Mouse (Mus musculus) small intestine, adult 2 months (tissue): ENCODE data around the gene Smo. TPM values are rescaled to one million over a fixed set of nuclear protein-coding genes. Genes with fewer than 3 reads are reported as not detected.

Experiments used
- H3K27ac ChIP-seq: fragments of 200-500 bp; 2 replicates; pipeline ENCODE4 v1.5.1; 2012; ENCODE audit warnings: low read depth, low read length, control low read depth, inconsistent platforms; ENCODE audit not compliant: insufficient read depth
- H3K27me3 ChIP-seq: fragments of 200-500 bp; 2 replicates; pipeline ENCODE4 v1.6.1; 2012; ENCODE audit warnings: mild to moderate bottlenecking, moderate library complexity, low read length, inconsistent platforms; ENCODE audit not compliant: control insufficient read depth, insufficient read depth
- H3K36me3 ChIP-seq: fragments of 200-500 bp; 2 replicates; pipeline ENCODE4 v1.6.1; 2012; ENCODE audit warnings: mild to moderate bottlenecking, low read length, control low read depth, inconsistent platforms; ENCODE audit not compliant: control insufficient read depth, insufficient read depth
- H3K4me1 ChIP-seq: fragments of 200-500 bp; 2 replicates; pipeline ENCODE4 v1.6.1; 2012; ENCODE audit warnings: low read length, inconsistent platforms, mixed read lengths; ENCODE audit not compliant: control insufficient read depth, insufficient read depth, insufficient read length
- H3K4me3 ChIP-seq: fragments of 200-500 bp; 2 replicates; pipeline ENCODE4 v1.5.1; 2012; ENCODE audit warnings: low read depth, mild to moderate bottlenecking, control low read depth, inconsistent platforms, low read length, moderate library complexity
- CTCF ChIP-seq: fragments of 200-500 bp; IDR thresholded peaks from 2 replicates; pipeline ENCODE4 v1.5.1; 2012; ENCODE audit warnings: low read depth, mild to moderate bottlenecking, control low read depth, inconsistent platforms, low read length, moderate library complexity, mixed read lengths; ENCODE audit not compliant: insufficient replicate concordance, insufficient read length; ENCODE audit errors: extremely low read depth
- POLR2A ChIP-seq: fragments of 200-500 bp; IDR thresholded peaks from 2 replicates; pipeline ENCODE4 v1.6.1; 2012; ENCODE audit warnings: low read depth, mild to moderate bottlenecking, control low read depth, inconsistent platforms, low read length, moderate library complexity
- WGBS: fragments of 180-500 bp; shearing (Covaris S2); methylation state at CpG from one replicate; pipeline ENCODE4 v1.1.7; 2018; 5-methylcytosine and 5-hydroxymethylcytosine counted together
- polyA plus RNA-seq: library from polyadenylated mRNA; depleted of rRNA; stranded (reverse); fragments of >200 nt; gene quantifications from 2 replicates; pipeline ENCODE4 v1.2.3, GENCODE M21; 2012

Smo gene
- polyA plus RNA-seq, 1 experiment = 11.9 TPM

DNA sequence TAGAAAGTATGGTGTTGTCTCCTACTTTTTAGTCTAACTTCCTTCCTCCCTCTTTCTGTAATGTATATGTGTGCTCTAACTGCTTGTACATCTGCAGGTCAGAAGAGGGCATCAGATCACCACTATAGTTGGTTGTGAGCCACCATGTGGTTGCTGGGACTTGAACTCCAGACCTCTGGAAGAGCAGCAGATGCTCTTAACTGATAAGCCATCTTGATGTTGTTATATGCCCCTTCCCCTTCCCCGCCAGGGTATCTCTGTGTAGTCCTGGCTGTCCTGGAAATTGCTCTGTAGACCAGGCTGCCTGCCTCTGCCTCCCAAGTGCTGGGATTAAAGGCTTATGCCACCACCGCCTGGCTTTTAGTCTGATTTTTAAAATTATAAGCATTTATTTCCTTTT, 31.6 kb downstream of the Smo start:
- TF ChIP-seq CTCF (no peak; the same call in 1 of the 2 replicates), POLR2A (no peak)
- 93% methylated on average over 2 of the region's 2 CpGs for WGBS
- Histone ChIP-seq H3K27ac (no peak overlapping the region), H3K36me3 (no peaks in the 10 kb centered on the region), H3K4me3 (no peak overlapping the region), H3K4me1 (peaks cover 6% of the 10 kb centered on the region; the same call in 1 of the 2 replicates), H3K27me3 (no peaks in the 10 kb centered on the region)

DNA sequence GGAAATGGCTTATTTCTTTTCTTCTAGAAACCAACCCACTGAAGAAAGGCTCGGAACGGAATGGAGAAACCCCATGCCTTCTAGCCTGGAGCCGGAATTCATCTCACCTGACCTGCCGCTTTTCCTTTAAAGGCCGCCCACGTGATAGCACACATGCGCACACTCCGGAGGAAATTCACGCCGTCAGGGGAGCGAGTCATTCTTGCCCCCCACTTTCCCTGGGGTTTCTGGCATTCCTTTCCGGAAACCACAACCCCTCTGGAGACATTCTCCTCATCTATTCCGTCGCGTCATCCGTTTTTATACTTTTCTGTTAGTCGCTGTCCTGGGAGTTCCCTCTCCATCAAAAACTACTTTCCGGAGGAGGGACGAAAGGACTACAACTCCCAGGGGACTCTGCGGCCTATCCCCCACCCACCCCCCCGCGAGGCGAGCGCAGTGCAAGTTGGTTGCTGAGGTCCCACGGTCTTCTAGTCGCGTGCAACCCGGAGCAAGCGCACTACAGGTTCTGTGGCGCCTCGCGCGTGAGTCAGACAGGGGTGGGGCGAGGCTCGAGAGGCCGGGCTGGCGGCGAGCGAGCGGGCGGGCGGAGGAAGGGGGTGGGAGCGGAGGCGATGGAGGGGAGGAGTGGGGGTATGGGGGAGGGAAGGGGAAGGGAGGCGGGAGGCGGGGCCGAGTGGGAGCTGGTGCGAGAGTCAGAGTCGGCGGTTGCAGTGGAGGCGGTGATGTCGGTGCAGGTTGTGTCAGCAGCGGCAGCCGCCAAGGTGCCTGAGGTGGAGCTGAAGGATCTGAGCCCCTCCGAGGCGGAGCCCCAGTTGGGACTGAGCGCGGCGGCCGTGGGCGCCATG, 32.7 kb downstream of the Smo start, which contains the start of gene Ahcyl2:
Gene Ahcyl2, plus strand, starts transcription at position 199 of the 848 bp plus-strand sequence.
- Histone ChIP-seq H3K27ac (peak within 1 kb of the TSS; percentile 82), H3K36me3 (no peaks in the 10 kb centered on the region), H3K4me3 (peak within 1 kb of the TSS; percentile 85), H3K4me1 (peaks cover 6% of the 10 kb centered on the region; the same call in 1 of the 2 replicates), H3K27me3 (no peaks in the 10 kb centered on the region)
- WGBS = under 1% methylated on average over 60 of the region's 61 CpGs
- TF ChIP-seq CTCF (no peak), POLR2A (peak; percentile 98)

DNA sequence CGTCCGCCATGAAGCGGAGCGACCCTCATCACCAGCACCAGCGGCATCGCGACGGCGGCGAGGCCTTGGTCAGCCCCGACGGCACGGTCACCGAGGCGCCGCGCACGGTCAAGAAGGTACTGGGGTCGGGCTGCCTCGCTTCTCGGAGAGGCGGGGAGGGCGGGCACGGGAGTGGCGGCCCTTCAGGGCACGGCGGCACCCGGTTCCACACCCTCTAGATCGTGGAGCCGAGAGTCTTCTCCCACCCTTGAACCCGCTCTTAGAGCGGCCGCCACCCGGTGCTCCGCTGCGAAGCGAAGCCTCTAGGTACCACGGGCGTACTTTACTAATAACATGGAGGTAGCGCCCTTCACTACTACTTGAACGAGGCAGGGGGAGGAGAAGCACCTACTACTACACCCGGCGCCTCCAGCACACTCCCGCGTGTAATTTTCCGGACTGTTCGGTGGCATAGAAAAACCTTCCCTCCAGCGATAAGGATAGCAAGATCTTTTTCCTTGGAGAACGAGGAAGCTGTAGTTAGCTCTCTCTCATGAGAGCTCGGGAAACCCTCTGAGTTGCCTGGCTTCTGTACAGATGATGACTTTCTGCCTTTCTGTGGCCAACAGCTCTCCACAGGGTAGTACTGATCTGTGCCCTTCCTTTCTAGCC, 33.6 kb downstream of the Smo start:
- TF ChIP-seq CTCF (no peak), POLR2A (no peak)
- peaks cover 9% of the 10 kb centered on the region for H3K4me1 ChIP-seq
- H3K4me3 ChIP-seq = peak overlapping the region; percentile 85
- H3K36me3 ChIP-seq = no peaks in the 10 kb centered on the region
- WGBS = under 1% methylated on average over 49 of the region's 50 CpGs
- no peaks in the 10 kb centered on the region for H3K27me3 ChIP-seq
- H3K27ac ChIP-seq = peak overlapping the region; percentile 82

DNA sequence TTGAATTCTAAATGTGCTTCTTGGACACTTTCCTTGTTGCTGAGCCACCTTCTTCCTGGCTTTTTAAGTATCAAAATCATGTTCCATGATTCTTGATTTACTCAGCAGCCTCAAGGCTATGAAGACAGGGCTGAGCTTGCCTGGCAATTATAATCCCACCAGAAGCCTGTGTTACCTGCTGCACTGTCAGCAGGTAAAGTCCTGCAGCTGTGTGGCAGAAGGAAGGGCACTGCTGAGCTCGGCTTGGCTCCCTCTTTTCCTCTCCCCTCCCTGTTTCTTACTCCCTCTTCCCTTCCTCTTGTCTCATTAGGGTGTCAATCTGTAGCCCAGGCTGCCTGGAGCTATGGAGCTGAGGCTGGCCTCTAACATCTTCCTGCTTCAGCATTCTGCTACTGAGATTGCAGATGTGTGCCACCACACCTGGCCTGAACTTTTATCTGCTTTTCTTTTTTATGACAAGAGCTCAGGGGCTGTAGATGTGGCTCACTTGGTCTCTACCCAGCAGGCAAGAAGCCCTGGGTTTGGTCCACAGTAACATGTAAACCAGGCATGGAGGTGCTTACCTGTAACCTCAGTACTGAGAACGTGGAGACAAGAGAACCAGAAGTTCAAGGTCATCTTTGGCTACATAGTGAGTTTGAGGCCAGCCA, 35.5 kb downstream of the Smo start:
- TF ChIP-seq CTCF = no peak
- no peak for TF ChIP-seq POLR2A
- Histone ChIP-seq H3K36me3 (no peaks in the 10 kb centered on the region; the same call in 1 of the 2 replicates), H3K27me3 (no peaks in the 10 kb centered on the region), H3K4me1 (peaks cover 13% of the 10 kb centered on the region), H3K4me3 (peak overlapping the region; percentile 31), H3K27ac (peak overlapping the region; percentile 54)
- WGBS = 28% methylated on average over 2 of the region's 2 CpGs

DNA sequence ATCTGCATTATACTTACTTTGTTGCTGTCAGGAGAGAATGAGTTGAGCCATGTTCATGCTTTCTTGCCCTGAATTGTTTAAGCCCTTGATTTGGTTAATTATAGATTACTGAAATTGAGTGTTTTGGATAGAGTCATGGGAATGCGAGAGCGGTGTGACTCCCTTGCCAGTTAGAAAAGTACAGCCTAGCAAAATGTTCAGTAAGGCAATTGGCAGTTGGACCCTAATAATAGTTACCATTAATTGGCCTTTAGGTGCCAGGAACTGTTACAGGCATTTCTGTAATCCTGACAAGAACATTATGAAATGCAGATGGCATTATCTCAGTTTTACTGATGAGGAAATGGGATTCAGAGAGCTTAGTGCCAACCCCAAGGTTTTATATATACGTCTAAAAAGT, 36.9 kb downstream of the Smo start:
- Histone ChIP-seq H3K36me3 (no peaks in the 10 kb centered on the region; the same call in 1 of the 2 replicates), H3K4me1 (peaks cover 17% of the 10 kb centered on the region), H3K27me3 (no peaks in the 10 kb centered on the region), H3K4me3 (no peak overlapping the region), H3K27ac (peak overlapping the region; percentile 77; the same call in 1 of the 2 replicates)
- TF ChIP-seq CTCF = no peak
- TF ChIP-seq POLR2A = no peak
- 52% methylated on average over 3 of the region's 3 CpGs for WGBS

DNA sequence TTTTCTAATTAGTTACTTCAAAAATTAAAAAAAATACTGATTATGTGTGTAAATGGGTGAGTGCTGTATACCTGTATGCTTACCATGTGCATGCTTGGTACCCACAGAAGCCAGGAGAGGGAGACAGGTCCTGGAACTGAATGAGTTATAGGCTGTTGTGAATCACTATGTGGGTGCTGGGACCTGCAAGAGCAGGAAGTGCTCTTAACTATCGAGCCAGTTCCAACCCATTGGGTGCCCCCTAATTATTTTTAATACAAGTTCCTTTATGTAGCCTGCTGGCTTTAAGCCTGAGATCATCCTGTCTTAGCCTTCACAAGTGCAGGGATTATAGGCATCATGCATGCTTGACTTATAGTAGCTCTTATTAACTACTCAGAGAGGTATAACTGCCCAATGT, 38.9 kb downstream of the Smo start:
- H3K4me3 ChIP-seq = no peak overlapping the region
- TF ChIP-seq POLR2A (no peak), CTCF (no peak)
- no peak overlapping the region for H3K27ac ChIP-seq
- no peaks in the 10 kb centered on the region; the same call in 1 of the 2 replicates for H3K36me3 ChIP-seq
- WGBS = 70% methylated on average over 1 of the region's 1 CpGs
- H3K4me1 ChIP-seq = peaks cover 18% of the 10 kb centered on the region
- H3K27me3 ChIP-seq = no peaks in the 10 kb centered on the region

DNA sequence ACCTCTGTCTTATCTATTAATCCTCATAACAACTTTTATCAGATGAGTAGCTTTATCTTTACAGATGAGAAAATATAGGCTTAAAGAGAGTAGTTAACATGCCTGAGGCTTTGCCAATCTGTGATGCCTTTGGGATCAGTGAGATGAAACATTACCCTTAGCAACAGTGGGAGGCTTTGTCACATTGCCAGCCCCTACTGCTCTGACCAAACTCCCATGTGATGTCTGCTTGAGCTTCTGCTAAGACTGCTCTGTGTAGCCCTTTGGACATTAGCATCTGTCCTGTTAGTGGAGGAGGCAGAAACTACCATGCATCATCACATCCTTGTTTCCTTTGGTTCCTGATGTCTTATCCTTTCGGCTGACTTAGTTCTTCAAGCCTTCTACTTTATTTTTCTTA, 40.3 kb downstream of the Smo start:
- no peaks in the 10 kb centered on the region; the same call in 1 of the 2 replicates for H3K36me3 ChIP-seq
- 89% methylated on average over 1 of the region's 1 CpGs for WGBS
- H3K27ac ChIP-seq = no peak overlapping the region
- peaks cover 18% of the 10 kb centered on the region for H3K4me1 ChIP-seq
- no peaks in the 10 kb centered on the region for H3K27me3 ChIP-seq
- H3K4me3 ChIP-seq = no peak overlapping the region
- TF ChIP-seq CTCF = no peak
- TF ChIP-seq POLR2A = no peak
